Mouse (Mus musculus): ENCODE measurements around the gene Cdc42ep5. TPM values are rescaled to one million over a fixed set of nuclear protein-coding genes. Genes with fewer than 3 reads are reported as not detected.
"Not testable (repeated sequence)": the region's sequence is repeated elsewhere in the genome, so short reads cannot be mapped to it uniquely, and the experiment has no call there.

Cdc42ep5 gene
- polyA plus RNA-seq, 1 experiment from 2014 or later: 83.5 TPM

DNA sequence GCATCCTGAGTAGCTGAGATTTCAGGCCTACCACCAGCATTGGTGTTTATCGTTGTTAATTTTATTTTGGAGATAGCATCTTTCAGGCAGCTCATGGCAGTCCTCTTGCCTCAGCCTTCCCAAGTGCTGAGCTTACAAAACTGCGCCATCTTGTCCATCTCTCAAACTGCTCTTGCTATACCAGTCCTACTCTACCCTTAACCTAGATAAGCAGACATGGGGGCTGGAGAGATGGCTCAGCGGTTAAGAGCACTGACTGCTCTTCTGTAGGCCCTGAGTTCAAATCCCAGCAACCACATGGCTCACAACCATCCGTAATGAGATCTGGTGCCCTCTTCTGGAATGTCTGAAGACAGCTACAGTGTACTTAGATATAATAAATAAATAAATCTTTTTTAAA is 3.1 kb downstream of the Cdc42ep5 start:
- H3K4me1 ChIP-seq (ENCODE audit: control insufficient read depth, insufficient read depth, low read length): peaks cover 20% of the 10 kb centered on the region
- H3K36me3 ChIP-seq (ENCODE audit: control insufficient read depth, insufficient read depth, low read length); H3K27ac ChIP-seq (ENCODE audit: low read length); H3K27me3 ChIP-seq (replicated peaks; ENCODE audit: control insufficient read depth, insufficient read depth, low read length); H3K9ac ChIP-seq (ENCODE audit: low read depth, low read length); H3K4me3 ChIP-seq (ENCODE audit: low read length); H3K4me2 ChIP-seq (ENCODE audit: low read depth, low read length); ATAC-seq; H3K9me3 ChIP-seq (ENCODE audit: control insufficient read depth, low read length): not testable (repeated sequence)
- 94% methylated on average over 4 of the region's 4 CpGs for WGBS

DNA sequence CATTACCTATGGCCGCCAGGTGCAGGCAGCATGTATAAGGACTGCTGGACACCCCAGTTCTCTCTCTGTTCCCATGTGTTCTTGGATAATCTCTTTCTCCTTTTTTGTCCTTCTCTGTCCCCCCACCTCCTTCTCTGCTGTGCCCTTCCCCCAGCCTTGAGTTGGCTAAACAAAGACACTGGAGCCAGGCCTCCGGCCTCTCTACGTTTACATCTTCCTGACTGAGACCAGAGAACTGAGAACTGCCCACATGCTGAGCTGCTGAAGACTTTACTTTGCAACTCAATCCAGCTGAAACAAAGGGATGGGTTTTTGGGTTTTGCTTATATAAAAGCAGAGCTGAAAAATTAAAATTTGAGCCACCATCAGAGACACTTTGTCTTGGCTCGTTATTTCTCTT is 9.7 kb downstream of the Cdc42ep5 start:
- Histone ChIP-seq H3K4me1 (ENCODE audit: control insufficient read depth, insufficient read depth, low read length) (peaks cover 13% of the 10 kb centered on the region), H3K27me3 (replicated peaks; ENCODE audit: control insufficient read depth, insufficient read depth, low read length) (no peaks in the 10 kb centered on the region), H3K36me3 (ENCODE audit: control insufficient read depth, insufficient read depth, low read length) (no peaks in the 10 kb centered on the region), H3K4me3 (ENCODE audit: low read length) (no peak overlapping the region), H3K27ac (ENCODE audit: low read length) (no peak overlapping the region), H3K9ac (ENCODE audit: low read depth, low read length) (no peak overlapping the region), H3K9me3 (ENCODE audit: control insufficient read depth, low read length) (no peaks in the 10 kb centered on the region), H3K4me2 (ENCODE audit: low read depth, low read length) (no peak overlapping the region)
- 46% methylated on average over 4 of the region's 4 CpGs for whole genome bisulfite sequencing
- ATAC-seq: no peak

DNA sequence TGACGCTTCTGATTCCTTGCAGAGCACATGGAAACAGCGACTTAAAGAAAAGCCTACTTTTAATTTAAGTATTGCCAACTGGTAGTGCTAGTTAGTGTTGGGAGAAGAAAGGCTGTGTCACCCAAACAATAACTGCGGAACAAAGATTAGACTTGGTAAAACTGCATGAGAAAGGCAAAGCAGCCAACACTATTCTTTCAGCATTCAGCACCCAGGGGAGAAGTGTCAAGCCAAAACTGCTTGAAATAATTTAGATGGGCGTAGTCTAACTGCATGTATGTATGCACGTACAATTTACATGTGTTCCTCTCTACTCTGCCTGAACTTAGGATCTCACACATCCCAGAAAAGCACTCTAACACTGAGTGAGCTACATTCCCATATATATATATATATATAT is 10.3 kb downstream of the Cdc42ep5 start:
- Histone ChIP-seq H3K4me3 (ENCODE audit: low read length) (no peak overlapping the region), H3K27me3 (replicated peaks; ENCODE audit: control insufficient read depth, insufficient read depth, low read length) (no peaks in the 10 kb centered on the region), H3K9me3 (ENCODE audit: control insufficient read depth, low read length) (no peaks in the 10 kb centered on the region), H3K36me3 (ENCODE audit: control insufficient read depth, insufficient read depth, low read length) (no peaks in the 10 kb centered on the region), H3K9ac (ENCODE audit: low read depth, low read length) (no peak overlapping the region), H3K4me2 (ENCODE audit: low read depth, low read length) (no peak overlapping the region), H3K4me1 (ENCODE audit: control insufficient read depth, insufficient read depth, low read length) (peaks cover 13% of the 10 kb centered on the region), H3K27ac (ENCODE audit: low read length) (no peak overlapping the region)
- ATAC-seq: no peak
- WGBS: 81% methylated on average over 5 of the region's 5 CpGs

DNA sequence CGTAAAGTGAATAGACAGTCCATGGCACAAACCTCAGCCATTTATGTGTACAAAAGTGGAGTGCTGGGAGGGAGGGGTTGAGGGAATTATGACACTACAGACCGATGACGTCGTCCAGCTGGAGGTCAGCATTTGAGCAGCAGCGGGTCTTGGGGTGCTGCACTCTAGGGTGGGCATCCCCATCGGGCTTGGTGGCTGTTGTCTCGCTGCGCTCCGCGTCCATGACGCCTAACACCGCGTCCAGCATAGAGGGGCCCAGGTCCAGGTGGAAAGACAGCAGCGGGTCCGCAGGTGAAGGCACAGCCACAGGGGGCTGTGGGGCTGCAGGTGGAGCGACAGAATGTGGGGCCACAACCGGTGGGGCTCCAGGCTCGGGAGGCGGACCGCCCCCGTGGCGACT is 13.4 kb downstream of the Cdc42ep5 start:
- peak overlapping the region; percentile 55 for H3K9ac ChIP-seq (ENCODE audit: low read depth, low read length)
- peak overlapping the region; percentile 91 for H3K4me2 ChIP-seq (ENCODE audit: low read depth, low read length)
- H3K4me3 ChIP-seq (ENCODE audit: low read length): peak overlapping the region; percentile 26
- 0 out of 2 replicates have a peak, but pooled peaks cover under 1% of the 10 kb centered on the region for H3K36me3 ChIP-seq (ENCODE audit: control insufficient read depth, insufficient read depth, low read length)
- peak; percentile 1; the same call in 1 of the 2 replicates for ATAC-seq
- no peaks in the 10 kb centered on the region for H3K9me3 ChIP-seq (ENCODE audit: control insufficient read depth, low read length)
- no peaks in the 10 kb centered on the region for H3K27me3 ChIP-seq (replicated peaks; ENCODE audit: control insufficient read depth, insufficient read depth, low read length)
- H3K27ac ChIP-seq (ENCODE audit: low read length): peak overlapping the region; percentile 70
- WGBS: 31% methylated on average over 22 of the region's 22 CpGs
- peaks cover 33% of the 10 kb centered on the region for H3K4me1 ChIP-seq (ENCODE audit: control insufficient read depth, insufficient read depth, low read length)

DNA sequence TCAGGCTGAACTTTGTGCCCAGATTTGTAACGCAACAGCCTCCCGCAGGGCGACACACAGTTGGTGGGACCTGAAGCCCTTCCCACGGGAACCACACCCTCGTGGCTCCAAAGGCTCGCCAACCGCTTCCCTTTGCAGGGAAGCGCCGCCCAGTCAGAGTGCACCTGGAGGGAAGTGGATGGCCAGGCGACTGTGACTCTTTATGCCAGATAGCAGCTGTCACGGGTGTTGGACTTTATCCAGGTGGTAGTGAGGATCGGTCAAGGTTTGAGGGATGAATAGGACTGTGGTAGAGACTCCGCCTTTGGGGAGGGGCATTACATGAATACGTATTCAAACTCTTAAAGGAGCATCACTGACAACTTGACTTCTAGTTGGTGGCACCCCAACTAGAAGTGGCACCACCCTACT is 13.8 kb downstream of the Cdc42ep5 start:
- peak; percentile 84 for ATAC-seq
- H3K9ac ChIP-seq (ENCODE audit: low read depth, low read length): no peak overlapping the region
- no peaks in the 10 kb centered on the region for H3K9me3 ChIP-seq (ENCODE audit: control insufficient read depth, low read length)
- peak overlapping the region; percentile 99 for H3K27ac ChIP-seq (ENCODE audit: low read length)
- H3K4me2 ChIP-seq (ENCODE audit: low read depth, low read length): peak overlapping the region; percentile 91
- no peaks in the 10 kb centered on the region for H3K27me3 ChIP-seq (replicated peaks; ENCODE audit: control insufficient read depth, insufficient read depth, low read length)
- H3K36me3 ChIP-seq (ENCODE audit: control insufficient read depth, insufficient read depth, low read length): 0 out of 2 replicates have a peak, but pooled peaks cover 5% of the 10 kb centered on the region
- H3K4me3 ChIP-seq (ENCODE audit: low read length): peak overlapping the region; percentile 72
- peaks cover 33% of the 10 kb centered on the region for H3K4me1 ChIP-seq (ENCODE audit: control insufficient read depth, insufficient read depth, low read length)
- 15% methylated on average over 14 of the region's 14 CpGs for WGBS

DNA sequence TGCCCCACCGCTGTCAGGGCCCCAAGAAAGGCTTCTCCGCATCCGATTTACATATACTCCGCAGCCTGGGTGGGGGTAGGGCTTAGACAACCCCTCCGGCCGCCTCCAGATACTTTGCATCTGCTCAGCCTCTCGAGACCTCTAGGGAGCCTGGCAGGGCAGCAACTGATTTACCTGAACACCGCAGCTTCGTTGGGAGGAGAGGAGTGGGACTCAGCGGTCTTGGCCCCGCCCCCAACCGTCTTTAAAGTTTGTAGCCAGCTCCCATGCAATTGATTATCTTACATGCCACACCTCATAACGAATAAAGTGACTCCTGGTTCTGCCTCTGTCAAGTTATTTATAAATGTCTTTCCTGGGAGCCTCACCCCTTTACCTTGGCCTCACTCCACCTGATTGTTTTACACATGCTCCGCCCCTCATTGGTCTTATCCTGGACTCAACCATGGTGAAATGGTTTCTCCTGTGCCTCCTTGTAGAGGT is 14.6 kb downstream of the Cdc42ep5 start, which contains the start of gene Leng9:
Leng9 (minus strand) TSS at position 316 of the 483 bp plus-strand sequence.
- Histone ChIP-seq H3K27me3 (replicated peaks; ENCODE audit: control insufficient read depth, insufficient read depth, low read length) (no peaks in the 10 kb centered on the region), H3K4me3 (ENCODE audit: low read length) (peak within 1 kb of the TSS; percentile 72), H3K36me3 (ENCODE audit: control insufficient read depth, insufficient read depth, low read length) (peaks cover 12% of the 10 kb centered on the region; the same call in 1 of the 2 replicates), H3K4me2 (ENCODE audit: low read depth, low read length) (peak within 1 kb of the TSS; percentile 91), H3K9ac (ENCODE audit: low read depth, low read length) (peak within 1 kb of the TSS; percentile 89), H3K4me1 (ENCODE audit: control insufficient read depth, insufficient read depth, low read length) (peaks cover 33% of the 10 kb centered on the region), H3K27ac (ENCODE audit: low read length) (peak within 1 kb of the TSS; percentile 99), H3K9me3 (ENCODE audit: control insufficient read depth, low read length) (no peaks in the 10 kb centered on the region)
- ATAC-seq: peak; percentile 70
- WGBS: 2% methylated on average over 14 of the region's 14 CpGs

DNA sequence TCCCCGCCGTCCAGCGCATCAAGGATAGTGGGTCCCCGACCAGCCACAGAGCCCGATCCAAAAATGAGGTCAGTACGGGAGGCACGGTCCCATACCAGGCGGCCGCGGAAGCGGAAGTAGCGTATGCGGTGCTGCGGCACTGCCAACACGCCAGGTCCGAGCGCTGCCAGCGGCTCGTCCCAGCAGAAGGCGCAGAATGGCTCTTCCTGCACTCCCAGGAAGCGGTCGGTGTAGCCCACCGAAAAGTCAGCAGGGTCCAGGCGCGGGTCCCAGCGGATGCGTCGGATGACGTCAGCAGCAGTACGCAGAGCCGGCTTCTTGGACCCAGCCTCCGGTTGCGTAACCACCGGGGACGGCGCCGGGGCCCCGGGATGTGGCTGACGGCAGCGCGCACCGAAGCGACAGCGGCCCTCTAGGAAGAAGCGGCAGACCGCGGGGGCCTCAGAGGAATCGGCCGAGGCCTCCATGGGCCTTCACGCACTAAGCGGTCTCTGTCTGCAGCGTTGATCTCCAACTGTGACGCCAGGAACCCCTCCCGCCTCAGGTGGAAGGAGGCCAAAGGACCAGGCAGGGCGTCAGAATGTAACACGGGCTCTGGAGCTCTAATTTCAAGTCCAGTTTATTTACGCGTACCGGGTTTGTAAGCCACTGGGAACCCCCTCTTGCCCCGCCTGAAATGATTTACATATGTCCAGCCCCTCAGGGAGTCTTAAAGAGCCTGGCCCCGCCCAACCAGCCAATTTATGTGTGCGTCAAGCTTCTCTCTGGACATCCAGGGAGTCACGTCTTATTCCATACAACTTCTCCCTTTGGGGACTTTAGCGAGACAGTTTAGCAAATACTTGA is 15.2 kb downstream of the Cdc42ep5 start:
- peak overlapping the region; percentile 72 for H3K4me3 ChIP-seq (ENCODE audit: low read length)
- peaks cover 30% of the 10 kb centered on the region for H3K4me1 ChIP-seq (ENCODE audit: control insufficient read depth, insufficient read depth, low read length)
- no peaks in the 10 kb centered on the region for H3K9me3 ChIP-seq (ENCODE audit: control insufficient read depth, low read length)
- H3K9ac ChIP-seq (ENCODE audit: low read depth, low read length): peak overlapping the region; percentile 89
- no peaks in the 10 kb centered on the region for H3K27me3 ChIP-seq (replicated peaks; ENCODE audit: control insufficient read depth, insufficient read depth, low read length)
- ATAC-seq: peak; percentile 65
- peaks cover 18% of the 10 kb centered on the region for H3K36me3 ChIP-seq (ENCODE audit: control insufficient read depth, insufficient read depth, low read length)
- peak overlapping the region; percentile 99 for H3K27ac ChIP-seq (ENCODE audit: low read length)
- H3K4me2 ChIP-seq (ENCODE audit: low read depth, low read length): peak overlapping the region; percentile 91
- under 1% methylated on average over 64 of the region's 64 CpGs for WGBS

DNA sequence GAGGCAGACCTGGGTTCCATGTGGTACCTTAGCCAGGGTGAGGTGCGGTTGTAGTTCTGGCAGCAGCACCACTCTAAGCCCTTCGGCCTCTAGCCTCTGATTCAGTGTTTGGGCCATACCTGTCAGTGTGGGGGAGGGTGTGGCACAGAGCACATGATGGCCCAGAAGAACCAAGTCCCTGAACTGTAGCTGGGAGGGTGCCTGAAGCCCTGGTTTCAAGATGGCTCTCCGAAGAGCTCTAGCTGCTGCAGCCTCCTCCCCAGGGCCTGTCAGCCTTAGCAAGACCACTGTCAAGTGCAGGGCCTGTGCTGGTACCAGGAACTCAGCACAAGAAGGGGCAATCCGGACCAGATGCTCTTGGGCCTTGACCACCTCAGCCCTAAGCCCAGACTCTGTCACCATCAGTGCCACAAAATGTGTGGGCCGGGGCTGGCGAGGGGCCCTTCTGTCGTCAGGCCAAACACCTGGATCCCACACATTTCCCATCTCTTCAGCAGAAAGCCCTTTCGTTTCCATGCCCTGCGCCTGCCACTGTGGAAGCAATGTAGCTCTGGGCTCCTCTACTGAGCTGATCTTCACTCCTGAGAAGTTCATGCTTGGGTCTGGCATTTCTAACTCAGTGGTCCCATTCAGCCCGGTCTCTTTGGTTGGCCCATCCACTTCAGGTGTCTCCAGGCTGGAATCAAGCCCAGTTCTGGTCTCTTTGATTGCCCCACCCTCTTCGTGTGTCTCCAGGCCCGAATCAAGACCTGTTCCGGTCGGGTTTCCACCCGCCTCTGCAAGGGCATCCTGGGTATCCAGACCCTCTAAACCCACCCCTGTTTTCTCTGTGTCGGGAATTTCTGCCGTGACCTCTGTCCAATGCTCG is 16.1 kb downstream of the Cdc42ep5 start:
- Histone ChIP-seq H3K4me1 (ENCODE audit: control insufficient read depth, insufficient read depth, low read length) (peaks cover 30% of the 10 kb centered on the region), H3K4me3 (ENCODE audit: low read length) (peak overlapping the region; percentile 72), H3K4me2 (ENCODE audit: low read depth, low read length) (peak overlapping the region; percentile 91), H3K36me3 (ENCODE audit: control insufficient read depth, insufficient read depth, low read length) (peaks cover 26% of the 10 kb centered on the region), H3K27me3 (replicated peaks; ENCODE audit: control insufficient read depth, insufficient read depth, low read length) (no peaks in the 10 kb centered on the region), H3K27ac (ENCODE audit: low read length) (peak overlapping the region; percentile 99), H3K9me3 (ENCODE audit: control insufficient read depth, low read length) (no peaks in the 10 kb centered on the region), H3K9ac (ENCODE audit: low read depth, low read length) (peak overlapping the region; percentile 89)
- WGBS: 29% methylated on average over 18 of the region's 18 CpGs
- ATAC-seq: 0 out of 2 replicates have a peak, but pooled peaks have one; percentile 0

DNA sequence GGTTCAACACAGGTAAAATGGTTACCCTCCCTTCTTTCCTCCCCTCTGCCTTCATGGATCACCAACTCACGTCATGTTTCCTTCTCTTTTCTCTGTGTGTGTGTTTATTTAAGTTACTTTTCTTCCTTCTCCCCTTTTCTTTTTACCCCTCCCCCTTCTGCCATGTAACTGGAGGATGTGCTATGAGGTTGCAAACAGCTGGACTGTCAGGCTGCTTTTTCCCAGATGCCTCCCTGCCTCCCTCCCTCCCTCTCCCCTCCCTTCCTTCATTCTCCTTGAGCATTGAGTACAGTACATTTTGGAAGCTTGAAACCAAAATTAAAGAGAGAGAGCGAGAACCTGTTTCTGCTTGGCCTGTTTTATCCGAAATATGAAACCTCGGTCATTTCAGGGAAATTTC is 16.8 kb downstream of the Cdc42ep5 start:
- Histone ChIP-seq H3K9me3 (ENCODE audit: control insufficient read depth, low read length) (no peaks in the 10 kb centered on the region), H3K9ac (ENCODE audit: low read depth, low read length) (peak overlapping the region; percentile 89; the same call in 1 of the 2 replicates), H3K27me3 (replicated peaks; ENCODE audit: control insufficient read depth, insufficient read depth, low read length) (no peaks in the 10 kb centered on the region), H3K4me2 (ENCODE audit: low read depth, low read length) (peak overlapping the region; percentile 91), H3K4me3 (ENCODE audit: low read length) (peak overlapping the region; percentile 72), H3K36me3 (ENCODE audit: control insufficient read depth, insufficient read depth, low read length) (peaks cover 33% of the 10 kb centered on the region), H3K4me1 (ENCODE audit: control insufficient read depth, insufficient read depth, low read length) (peaks cover 30% of the 10 kb centered on the region), H3K27ac (ENCODE audit: low read length) (peak overlapping the region; percentile 99)
- no peak for ATAC-seq
- WGBS: 73% methylated on average over 4 of the region's 4 CpGs

Data from intestine, embryonic 16.5 days (tissue).